Mouse (Mus musculus) neural tube, embryonic 11.5 days (tissue): ENCODE measurements around the gene Krt10. TPM values are rescaled to one million over a fixed set of nuclear protein-coding genes. Genes with fewer than 3 reads are reported as not detected.

Source experiments
- ATAC-seq: fragments of 200-750 bp; cut with Nextera tagmentation; 2 replicates; pipeline ENCODE4 v1.8.0; 2017; ENCODE audit warnings: moderate number of reproducible peaks, mild to moderate bottlenecking, moderate TSS enrichment, moderate library complexity; ENCODE audit not compliant: insufficient read depth, low FRiP score, low TSS enrichment
- DNase-seq: peaks from one replicate; pipeline ENCODE4 v3.0.0-alpha.2; 2015; ENCODE audit warnings: low spot score
- H3K27ac ChIP-seq: fragments of 300-500 bp; sonication (generic); 2 replicates; pipeline ENCODE4 v1.5.1; 2014; ENCODE audit warnings: low read depth, mild to moderate bottlenecking, low read length
- H3K27me3 ChIP-seq: fragments of 300-500 bp; sonication (generic); 2 replicates; pipeline ENCODE4 v1.6.1; 2014; ENCODE audit warnings: mild to moderate bottlenecking, low read length, mixed read lengths; ENCODE audit not compliant: control insufficient read depth, insufficient read depth
- H3K36me3 ChIP-seq: fragments of 300-500 bp; sonication (generic); 2 replicates; pipeline ENCODE4 v1.6.1; 2014; ENCODE audit warnings: mild to moderate bottlenecking, low read length, moderate library complexity, mixed read lengths; ENCODE audit not compliant: control insufficient read depth, insufficient read depth
- H3K4me1 ChIP-seq: fragments of 300-500 bp; sonication (generic); 2 replicates; pipeline ENCODE4 v1.6.1; 2014; ENCODE audit warnings: low read length, mixed read lengths; ENCODE audit not compliant: control insufficient read depth, insufficient read depth
- H3K4me2 ChIP-seq: fragments of 300-500 bp; sonication (generic); 2 replicates; pipeline ENCODE4 v1.6.1; 2014; ENCODE audit warnings: low read depth, mild to moderate bottlenecking, moderate library complexity
- H3K4me3 ChIP-seq: fragments of 300-500 bp; sonication (generic); 2 replicates; pipeline ENCODE4 v1.5.1; 2014; ENCODE audit warnings: low read depth, low read length
- H3K9ac ChIP-seq: fragments of 300-500 bp; sonication (generic); 2 replicates; pipeline ENCODE4 v1.6.1; 2014; ENCODE audit warnings: mild to moderate bottlenecking, low read length
- H3K9me3 ChIP-seq: fragments of 300-500 bp; sonication (generic); 2 replicates; pipeline ENCODE4 v1.6.1; 2016; ENCODE audit warnings: low read length; ENCODE audit not compliant: control insufficient read depth
- WGBS: fragments of 180-500 bp; shearing (Covaris S2); extraction: QIAGEN DNeasy Blood & Tissue Kit; methylation state at CpG from one replicate; pipeline ENCODE4 v1.1.7; 2014; 5-methylcytosine and 5-hydroxymethylcytosine counted together
- polyA plus RNA-seq: library from polyadenylated mRNA; unstranded; fragments of >200 nt; fragmentation: Nextera tagmentation; extraction: Ambion mirVana; gene quantifications from 2 replicates; pipeline ENCODE4 v1.2.1, GENCODE M21; 2014

Krt10 gene
- polyA plus RNA-seq, 1 experiment from 2014 or later = 22.4 TPM

GRCm38 (mm10) chr11:99390866-99391265, 1.7 kb upstream of the Krt10 start:
- no peak for ATAC-seq
- no peak for DNase-seq
- Histone ChIP-seq H3K4me1 (peaks cover 6% of the 10 kb centered on the region; the same call in 1 of the 2 replicates), H3K27ac (no peak overlapping the region), H3K36me3 (no peaks in the 10 kb centered on the region), H3K9me3 (no peaks in the 10 kb centered on the region), H3K4me2 (no peak overlapping the region), H3K4me3 (no peak overlapping the region), H3K9ac (no peak overlapping the region), H3K27me3 (no peaks in the 10 kb centered on the region)
- WGBS = 85% methylated on average over 7 of the region's 7 CpGs

GRCm38 (mm10) chr11:99388661-99389060, 503 bp downstream of the Krt10 start:
- no peak overlapping the region for H3K4me2 ChIP-seq
- ATAC-seq (no peak), DNase-seq (no peak)
- no peak overlapping the region for H3K27ac ChIP-seq
- H3K9me3 ChIP-seq = no peaks in the 10 kb centered on the region
- 94% methylated on average over 18 of the region's 18 CpGs for WGBS
- H3K9ac ChIP-seq = no peak overlapping the region
- H3K4me1 ChIP-seq = peaks cover 6% of the 10 kb centered on the region; the same call in 1 of the 2 replicates
- no peaks in the 10 kb centered on the region for H3K36me3 ChIP-seq
- H3K27me3 ChIP-seq = no peaks in the 10 kb centered on the region
- no peak overlapping the region for H3K4me3 ChIP-seq

GRCm38 (mm10) chr11:99385813-99386721, 3.1 kb downstream of the Krt10 start:
- peak overlapping the region; percentile 59 for H3K4me3 ChIP-seq
- peak; percentile 77 for ATAC-seq
- no peaks in the 10 kb centered on the region for H3K27me3 ChIP-seq
- H3K27ac ChIP-seq = peak overlapping the region; percentile 94
- H3K36me3 ChIP-seq = no peaks in the 10 kb centered on the region
- H3K4me2 ChIP-seq = peak overlapping the region; percentile 66
- H3K4me1 ChIP-seq = peaks cover 6% of the 10 kb centered on the region; the same call in 1 of the 2 replicates
- 1% methylated on average over 71 of the region's 71 CpGs for WGBS
- DNase-seq = peak; percentile 91
- H3K9me3 ChIP-seq = no peaks in the 10 kb centered on the region
- peak overlapping the region; percentile 80 for H3K9ac ChIP-seq

GRCm38 (mm10) chr11:99379568-99379967, 9.6 kb downstream of the Krt10 start:
- H3K9me3 ChIP-seq = no peaks in the 10 kb centered on the region
- no peaks in the 10 kb centered on the region for H3K27me3 ChIP-seq
- DNase-seq = peak; percentile 70
- WGBS = 20% methylated on average over 5 of the region's 5 CpGs
- no peaks in the 10 kb centered on the region for H3K4me1 ChIP-seq
- H3K36me3 ChIP-seq = no peaks in the 10 kb centered on the region
- ATAC-seq = no peak
- no peak overlapping the region for H3K27ac ChIP-seq
- no peak overlapping the region for H3K4me2 ChIP-seq
- H3K9ac ChIP-seq = no peak overlapping the region
- no peak overlapping the region for H3K4me3 ChIP-seq

- WGBS = 83% methylated on average over 13 of the region's 13 CpGs
- Histone ChIP-seq H3K4me3 (no peak within 1 kb of the TSS), H3K4me2 (no peak within 1 kb of the TSS), H3K36me3 (no peaks in the 10 kb centered on the region), H3K9me3 (no peaks in the 10 kb centered on the region), H3K9ac (no peak within 1 kb of the TSS), H3K27ac (no peak within 1 kb of the TSS), H3K4me1 (no peaks in the 10 kb centered on the region), H3K27me3 (no peaks in the 10 kb centered on the region)
- DNase-seq (no peak), ATAC-seq (no peak)
Measured at GRCm38 (mm10) chr11:99374803-99375202, 14.4 kb downstream of the Krt10 start, which contains the start of gene Krt28. Gene Krt28 (minus strand): TSS chr11:99374903.

DNA sequence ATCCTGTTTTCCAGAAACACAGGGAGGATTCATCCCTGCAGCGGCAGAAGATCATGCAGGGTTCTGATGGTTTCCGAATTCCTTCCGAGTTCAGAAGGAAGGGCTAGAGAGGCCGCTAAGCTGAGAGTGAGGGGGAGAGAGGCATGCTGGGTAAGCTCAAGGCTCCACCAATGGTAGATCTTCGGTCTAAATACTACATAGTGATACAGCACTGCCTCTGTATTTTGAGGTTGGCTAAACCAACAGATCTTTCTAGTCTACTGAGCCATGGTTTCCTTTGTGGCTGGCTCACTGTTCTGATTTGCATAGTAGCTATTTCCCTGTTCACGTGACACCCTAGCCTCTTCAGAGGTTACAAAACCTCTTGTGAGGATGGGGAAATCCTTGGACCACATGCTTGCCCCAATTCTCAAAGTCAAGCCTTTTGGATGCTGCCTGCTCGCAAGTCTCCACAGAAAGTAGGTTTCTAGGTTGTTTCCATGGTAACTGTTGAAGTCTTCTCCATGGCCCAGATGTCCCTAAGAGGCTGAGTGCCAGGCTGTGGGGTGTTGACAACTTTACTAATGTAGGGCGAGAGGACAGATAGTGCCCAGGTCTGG, 19.2 kb downstream of the Krt10 start:
- no peaks in the 10 kb centered on the region for H3K9me3 ChIP-seq
- no peaks in the 10 kb centered on the region for H3K4me1 ChIP-seq
- H3K27ac ChIP-seq = no peak overlapping the region
- H3K27me3 ChIP-seq = no peaks in the 10 kb centered on the region
- ATAC-seq (no peak), DNase-seq (no peak)
- no peak overlapping the region for H3K4me3 ChIP-seq
- 84% methylated on average over 8 of the region's 8 CpGs for WGBS
- H3K4me2 ChIP-seq = no peak overlapping the region
- no peaks in the 10 kb centered on the region for H3K36me3 ChIP-seq
- H3K9ac ChIP-seq = no peak overlapping the region

DNA sequence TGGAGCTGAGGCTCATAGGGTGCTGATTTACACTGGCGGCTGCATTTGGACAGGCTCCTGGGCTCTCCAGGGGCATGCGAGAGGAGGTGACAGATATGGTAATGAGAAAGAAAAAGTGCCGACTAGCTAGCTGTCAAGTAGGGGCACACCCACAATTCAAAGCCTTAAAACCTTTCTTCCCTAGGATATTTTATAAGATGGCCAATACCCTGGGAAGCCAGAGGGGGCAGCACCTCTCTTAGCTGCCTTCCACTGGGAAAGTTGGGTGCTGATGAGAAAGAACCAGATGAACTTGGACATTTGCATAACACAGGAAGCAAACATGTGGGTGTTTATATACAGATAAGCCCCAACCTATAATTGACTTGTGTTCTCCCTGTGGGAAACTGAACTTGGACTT, 19.9 kb downstream of the Krt10 start:
- peak; percentile 12 for DNase-seq
- whole genome bisulfite sequencing = 18% methylated on average over 3 of the region's 3 CpGs
- Histone ChIP-seq H3K4me2 (no peak overlapping the region), H3K27me3 (no peaks in the 10 kb centered on the region), H3K4me1 (no peaks in the 10 kb centered on the region), H3K36me3 (no peaks in the 10 kb centered on the region), H3K27ac (no peak overlapping the region), H3K4me3 (no peak overlapping the region), H3K9ac (no peak overlapping the region), H3K9me3 (no peaks in the 10 kb centered on the region)
- no peak for ATAC-seq

DNA sequence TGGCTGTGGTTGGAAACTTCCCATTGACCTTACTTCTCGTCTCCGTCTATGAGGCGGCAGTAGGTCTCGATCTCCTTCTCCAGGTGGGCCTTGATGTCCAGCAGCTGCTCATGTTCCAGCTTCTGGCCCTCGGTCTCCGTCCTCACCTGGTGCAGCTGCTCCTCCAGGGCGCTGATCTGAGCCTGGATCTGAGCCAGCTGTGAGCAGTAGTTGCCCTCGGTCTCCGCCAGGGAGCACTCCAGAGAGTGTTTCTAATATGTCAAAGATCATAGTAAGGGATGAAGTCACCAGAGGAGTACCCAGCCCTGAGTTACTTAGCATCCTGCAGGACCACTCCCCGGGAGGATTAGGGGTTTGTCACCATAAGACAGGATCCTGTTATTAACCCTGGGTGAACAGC, 22.4 kb downstream of the Krt10 start:
- 50% methylated on average over 10 of the region's 10 CpGs for WGBS
- DNase-seq (peak; percentile 23), ATAC-seq (no peak)
- Histone ChIP-seq H3K9me3 (no peaks in the 10 kb centered on the region), H3K4me1 (no peaks in the 10 kb centered on the region), H3K36me3 (no peaks in the 10 kb centered on the region), H3K4me3 (no peak overlapping the region), H3K4me2 (no peak overlapping the region), H3K27ac (no peak overlapping the region), H3K9ac (no peak overlapping the region), H3K27me3 (no peaks in the 10 kb centered on the region)
